Mouse (Mus musculus) CH12.LX (cell line): ENCODE data around the gene P3h3.
"Not testable (repeated sequence)": the region's sequence is repeated elsewhere in the genome, so short reads cannot be mapped to it uniquely, and the experiment has no call there.

Experiments
- CTCF ChIP-seq, 2 experiments: IDR thresholded peaks in 1 of 2; conservative IDR thresholded peaks in 1 of 2; 2 replicates each; pipeline ENCODE4 v1.5.1; 2011 to 2012; ENCODE audit warnings: low read depth in 2 of 2, low read length in 2 of 2, improper control_type of control experiment in 1 of 2, inconsistent platforms in 1 of 2, mild to moderate bottlenecking in 1 of 2, moderate library complexity in 1 of 2
- EP300 ChIP-seq: IDR thresholded peaks from 2 replicates; pipeline ENCODE4 v1.6.1; 2011; ENCODE audit warnings: low read length, improper control_type of control experiment
- NRF1 ChIP-seq: IDR thresholded peaks from 2 replicates; pipeline ENCODE4 v1.6.1; 2014; ENCODE audit warnings: low read depth, mild to moderate bottlenecking, inconsistent platforms, low read length, improper control_type of control experiment, moderate library complexity
- SMC3 ChIP-seq: IDR thresholded peaks from 2 replicates; pipeline ENCODE4 v1.6.1; 2011; ENCODE audit warnings: low read depth, low read length, improper control_type of control experiment
- UBTF ChIP-seq: IDR thresholded peaks from 2 replicates; pipeline ENCODE4 v1.6.1; 2012; ENCODE audit warnings: low read depth, mild to moderate bottlenecking, inconsistent platforms, low read length, improper control_type of control experiment, moderate library complexity
- USF1 ChIP-seq: IDR thresholded peaks from 2 replicates; pipeline ENCODE4 v1.6.1; 2014; ENCODE audit warnings: low read depth, mild to moderate bottlenecking, inconsistent platforms, low read length, improper control_type of control experiment

GRCm38 (mm10) chr6:124803691-124804090, 53.9 kb downstream of the P3h3 start:
- TF ChIP-seq CTCF (conservative IDR thresholded peaks at IDR 0.05 in 1 of 2, IDR thresholded peaks at IDR 0.05 in 1 of 2; ENCODE audit: low read depth in 2 of 2, low read length in 2 of 2); NRF1; EP300; USF1; UBTF; SMC3: not testable (repeated sequence)
